Mouse (Mus musculus) stomach, adult 2 months (tissue): ENCODE data around the gene Xrcc4. TPM values are rescaled to one million over a fixed set of nuclear protein-coding genes. Genes with fewer than 3 reads are reported as not detected.

Experiments
- polyA plus RNA-seq: library from polyadenylated mRNA; depleted of rRNA; stranded (reverse); fragments of >200 nt; gene quantifications from 2 replicates; pipeline ENCODE4 v1.2.3, GENCODE M21; 2012; rRNA removed

Xrcc4 gene
- 0.05 and 0.13 TPM in 2 replicates for polyA plus RNA-seq

GRCm38 (mm10) chr13:90088962-90089824 is at the start of gene Xrcc4, which contains the start of gene Tmem167:
TSS of gene Xrcc4 (minus strand) at chr13:90089608.
TSS of gene Tmem167 (plus strand) at chr13:90089123.

GRCm38 (mm10) chr13:89741766-89742685 is 347.4 kb downstream of the Xrcc4 start, which contains the start of gene Vcan:
TSS of gene Vcan (minus strand) at chr13:89742509.

Other genes with a start within 250 kb of the Xrcc4 start
- 0.30 and 0.37 TPM in 2 replicates for gene Tmem167, start 485 bp downstream of the Xrcc4 start, polyA plus RNA-seq